Mouse (Mus musculus) left cerebral cortex, adult 18-20 months (tissue): ENCODE data around the gene Itpr1. TPM values are rescaled to one million over a fixed set of nuclear protein-coding genes. Genes with fewer than 3 reads are reported as not detected.

Source experiments
- DNase-seq, 2 experiments: peaks; one replicate each; pipeline ENCODE4 v3.0.0; 2021 to 2022; ENCODE audit warnings: low spot score in 2 of 2, mixed read lengths in 1 of 2
- total RNA-seq, 2 experiments: library from RNA; stranded (reverse); gene quantifications; 2 replicates each; pipeline ENCODE4 v1.2.3; 2021

The Itpr1 gene
- total RNA-seq, 2 experiments from 2014 or later, result 477 to 491 TPM

DNA sequence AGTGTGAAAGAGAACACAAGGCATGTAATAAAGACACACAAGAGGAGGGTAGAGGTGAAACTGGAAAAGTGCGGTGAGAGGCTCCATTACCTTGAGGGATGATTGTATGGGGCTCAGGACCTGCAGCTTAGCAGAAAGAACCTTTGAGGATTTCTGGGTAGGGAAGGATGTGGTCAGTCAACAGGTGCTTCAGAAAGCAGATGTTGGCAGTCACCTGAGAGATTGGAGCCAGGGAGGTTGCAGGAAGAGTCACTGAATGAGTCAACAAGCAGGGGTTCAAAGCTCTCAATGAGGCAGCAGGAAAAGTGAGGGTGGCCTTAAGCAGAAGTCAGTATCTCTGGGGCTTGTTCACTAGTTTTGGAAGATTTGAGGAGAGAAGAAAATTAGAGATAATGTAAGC is 101.1 kb downstream of the Itpr1 start:
- no peak for DNase-seq

DNA sequence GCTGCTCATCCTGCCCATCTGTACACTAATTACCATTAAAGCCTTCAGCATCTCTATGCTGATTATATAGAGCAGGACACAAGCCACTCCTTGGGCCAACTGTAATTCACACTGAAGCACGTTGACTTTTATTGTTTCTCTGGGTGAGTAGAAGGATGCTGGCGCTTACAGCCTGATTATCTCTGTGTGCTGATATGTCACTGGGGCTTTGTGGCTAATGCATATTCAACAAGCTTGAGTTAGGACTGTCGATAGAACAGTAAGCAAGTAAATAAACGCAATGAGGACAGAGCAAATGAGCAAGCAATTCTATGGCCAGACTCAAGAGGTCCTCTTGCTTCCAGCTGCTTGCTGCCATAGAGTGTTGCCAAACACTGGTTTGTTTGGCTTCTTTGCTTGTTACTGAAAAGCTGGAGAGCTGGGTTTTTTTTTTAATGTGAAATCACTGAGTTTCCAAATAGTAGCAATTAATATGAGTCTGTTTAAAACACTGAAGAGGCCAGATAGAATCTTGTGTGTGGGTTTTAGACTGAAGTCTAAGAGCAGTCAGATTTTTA is 103.5 kb downstream of the Itpr1 start:
- no peak for DNase-seq

DNA sequence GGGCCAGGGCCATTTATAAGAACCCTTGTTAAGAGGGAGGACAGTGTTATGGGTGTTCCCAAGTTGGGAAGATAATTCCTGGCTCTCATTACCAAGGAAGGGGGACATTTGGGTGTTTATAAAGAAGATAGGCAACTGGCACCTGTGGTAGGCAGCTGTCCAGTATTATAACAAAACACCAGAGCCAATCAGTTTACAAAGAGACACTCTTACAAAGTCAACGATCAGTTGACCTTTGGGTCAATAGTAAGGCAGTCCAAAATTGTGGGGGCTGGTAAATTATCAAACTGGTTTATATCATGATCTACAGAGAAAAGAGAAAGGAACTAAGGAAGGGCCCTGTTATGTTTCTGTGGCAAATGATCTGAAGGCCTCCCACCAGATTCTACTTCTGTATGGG is 104.1 kb downstream of the Itpr1 start:
- DNase-seq, result no peak

- peak; percentile 64 to 82 for DNase-seq
These were observed 108.8 kb downstream of the Itpr1 start for GRCm38 (mm10) chr6:108321653-108322052.

- no peak for DNase-seq
These were observed 111.6 kb downstream of the Itpr1 start for GRCm38 (mm10) chr6:108324464-108325025.

DNA sequence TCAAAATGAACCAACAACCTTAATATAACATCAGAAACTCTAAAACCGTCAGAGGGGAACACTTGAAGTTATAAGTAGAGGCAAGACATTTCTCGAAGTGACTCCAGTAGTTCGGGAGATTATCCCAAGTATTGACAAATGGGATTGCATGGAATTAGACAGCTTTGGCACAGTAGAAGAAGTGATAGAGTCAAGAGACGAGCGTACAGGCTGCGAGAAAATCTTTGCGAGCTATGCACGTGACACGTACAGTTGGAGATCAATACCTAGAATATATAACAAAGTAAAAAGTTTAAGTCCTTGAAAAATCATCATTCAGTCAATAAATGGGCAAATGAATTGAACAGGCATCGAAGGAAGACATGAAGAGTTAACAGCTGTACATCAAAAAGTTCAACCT is 112.5 kb downstream of the Itpr1 start:
- DNase-seq, result no peak

DNA sequence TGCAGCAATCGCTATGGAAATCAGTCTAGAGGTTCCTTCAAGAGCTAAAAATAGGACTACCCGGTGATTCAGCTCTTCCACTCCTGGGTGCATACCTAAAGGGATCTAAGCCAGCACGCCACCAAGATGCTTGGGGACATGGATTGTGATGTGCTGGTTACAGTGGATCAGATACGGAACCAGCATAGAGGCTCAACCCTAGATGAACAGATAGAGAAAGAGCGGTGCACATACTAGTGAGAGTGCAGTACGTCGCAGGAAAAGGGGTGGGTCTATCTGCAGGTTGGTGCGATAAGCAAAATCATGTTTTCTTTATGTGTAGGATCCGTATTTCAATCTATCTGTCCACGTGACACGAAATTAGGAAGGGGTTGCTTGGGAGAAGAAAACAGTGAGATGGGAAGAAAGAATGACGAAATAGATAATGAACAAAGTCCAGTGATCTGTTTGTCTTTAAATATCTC is 113.1 kb downstream of the Itpr1 start:
- no peak for DNase-seq

DNA sequence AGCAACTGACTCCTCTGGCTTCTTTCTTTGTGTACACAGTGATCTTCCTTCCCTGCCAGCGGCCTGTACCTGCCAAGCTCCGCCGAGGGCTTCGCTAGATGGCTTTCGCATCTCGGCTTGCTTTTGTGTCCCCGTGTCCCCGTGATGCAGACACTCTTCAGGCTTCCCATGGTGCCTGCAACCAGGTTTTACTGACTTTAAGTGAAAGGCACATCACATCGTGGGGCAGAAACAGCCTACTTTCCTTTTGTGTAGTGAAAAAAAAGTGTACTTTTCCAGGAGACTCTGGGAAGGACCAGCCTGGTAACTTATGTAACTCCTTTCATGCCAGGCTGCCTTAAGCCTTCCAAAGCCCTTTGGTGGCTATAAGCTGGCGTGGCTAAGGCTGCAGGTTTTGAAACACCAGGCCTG is 113.9 kb downstream of the Itpr1 start:
- peak; percentile 38 to 50 for DNase-seq

GRCm38 (mm10) chr6:108327561-108327960 is 114.7 kb downstream of the Itpr1 start:
- no peak for DNase-seq

DNA sequence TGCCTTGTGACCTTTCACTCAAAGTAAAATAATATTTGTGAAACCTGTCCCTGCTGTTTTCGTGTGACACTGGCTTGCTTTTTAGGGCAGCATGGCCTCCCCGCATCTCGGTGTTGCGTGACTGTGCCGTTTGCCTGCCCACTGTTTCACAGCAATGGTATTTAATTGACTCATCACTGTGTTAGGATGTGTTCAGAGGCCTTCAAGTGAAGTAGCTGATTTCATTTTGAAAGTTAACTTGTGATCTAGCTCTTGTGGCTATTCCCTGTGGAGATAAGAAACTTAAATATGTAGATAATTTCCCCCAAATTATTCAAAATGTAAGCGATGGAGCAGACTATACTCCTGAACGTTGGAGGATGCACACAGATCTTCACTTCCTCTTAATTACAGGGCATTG is 115.4 kb downstream of the Itpr1 start:
- no peak for DNase-seq

DNA sequence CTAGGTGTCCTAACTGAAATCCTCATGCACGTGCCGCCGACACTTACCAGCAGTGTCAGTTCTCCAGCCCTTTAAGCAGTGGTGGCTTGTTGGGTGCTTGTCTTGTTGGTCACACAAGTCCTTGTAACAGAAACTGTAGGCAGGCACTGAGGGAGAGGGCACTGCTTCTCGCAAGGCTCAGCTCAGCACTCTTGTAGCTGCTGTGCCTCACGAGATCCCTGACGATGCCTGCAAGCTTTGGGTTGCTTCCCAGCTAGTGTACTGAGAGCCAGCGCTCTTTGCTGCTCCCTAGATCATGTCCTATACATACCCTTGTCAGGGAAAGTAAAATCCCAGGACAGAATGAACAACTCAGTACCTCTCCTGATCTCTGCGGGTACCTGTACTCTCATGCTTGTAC is 117.6 kb downstream of the Itpr1 start:
- no peak for DNase-seq

- no peak for DNase-seq
These were observed 118.4 kb downstream of the Itpr1 start for GRCm38 (mm10) chr6:108331268-108331667.

GRCm38 (mm10) chr6:108334059-108334458 is 121.2 kb downstream of the Itpr1 start:
- no peak for DNase-seq

- no peak for DNase-seq
These were observed 122.4 kb downstream of the Itpr1 start for GRCm38 (mm10) chr6:108335202-108335823.

GRCm38 (mm10) chr6:108336506-108336905 is 123.6 kb downstream of the Itpr1 start:
- no peak for DNase-seq

DNA sequence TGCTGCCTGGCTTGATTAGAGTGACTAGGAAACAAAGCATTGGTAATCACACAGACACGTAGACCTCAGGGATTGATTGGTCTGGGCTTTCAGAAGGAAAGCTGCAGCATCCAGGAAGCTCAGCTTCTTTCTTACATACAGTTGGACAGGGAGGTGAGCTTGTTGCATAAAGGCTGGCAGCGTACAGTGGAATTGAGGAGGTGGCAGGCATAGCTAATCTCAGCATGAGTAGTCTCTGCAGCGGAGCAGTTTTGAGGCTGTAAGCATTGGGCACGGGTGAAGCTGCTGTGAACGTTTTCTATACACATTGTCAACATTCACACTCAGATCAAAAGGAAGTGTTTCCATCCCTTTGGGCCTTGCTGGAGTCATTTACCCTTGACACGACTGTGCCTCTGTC is 124.4 kb downstream of the Itpr1 start:
- peak; percentile 56 to 65 for DNase-seq

- no peak for DNase-seq
These were observed 125.5 kb downstream of the Itpr1 start for GRCm38 (mm10) chr6:108338362-108338761.

DNA sequence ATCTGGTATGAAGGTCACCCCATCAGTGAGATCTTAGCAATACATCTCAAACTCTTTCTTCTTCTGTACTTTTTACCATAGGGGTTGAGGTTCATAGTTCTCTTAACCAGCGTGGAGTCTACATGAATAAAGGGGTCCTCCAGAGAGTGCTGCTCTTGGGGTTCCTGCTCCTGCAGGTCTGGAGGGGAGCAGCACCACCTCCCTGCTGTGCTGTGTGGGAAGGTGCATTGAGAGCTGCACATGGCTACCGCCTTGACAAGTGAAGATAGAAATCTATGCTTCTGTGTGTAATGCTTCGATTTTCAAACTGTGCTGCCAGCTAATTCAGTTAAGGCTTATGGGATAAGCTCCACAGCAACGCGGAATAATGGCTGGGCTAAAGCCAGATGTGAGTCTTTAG is 130.1 kb downstream of the Itpr1 start:
- no peak for DNase-seq

DNA sequence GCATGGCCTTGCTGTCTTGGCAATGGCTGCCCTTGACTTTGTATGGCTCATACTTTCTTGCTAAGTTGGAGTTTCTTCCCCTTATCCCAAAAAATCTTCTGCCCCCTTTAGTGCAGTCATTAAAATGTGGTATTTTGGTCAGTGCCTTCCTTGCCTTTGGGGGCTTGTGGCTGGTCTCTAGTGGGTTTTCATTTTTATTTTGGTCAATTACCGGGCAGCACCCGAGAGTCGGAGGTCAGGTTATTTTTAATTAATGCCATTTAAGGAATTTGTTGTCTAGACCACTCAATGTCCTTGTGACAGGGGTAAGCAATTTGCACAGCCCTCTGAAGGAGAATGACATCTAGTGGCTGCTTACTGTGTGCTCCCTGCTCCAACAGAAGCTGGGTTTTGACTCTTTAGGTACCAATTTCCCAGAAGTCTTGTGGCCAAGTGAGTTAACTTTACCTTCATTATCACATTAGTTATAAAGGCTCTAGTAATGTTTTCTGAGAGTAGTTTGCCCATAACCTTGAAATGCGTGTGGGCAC is 130.9 kb downstream of the Itpr1 start:
- DNase-seq, result no peak

GRCm38 (mm10) chr6:108350801-108351200 is 137.9 kb downstream of the Itpr1 start:
- no peak for DNase-seq

GRCm38 (mm10) chr6:108351998-108352397 is 139.1 kb downstream of the Itpr1 start:
- no peak for DNase-seq

DNA sequence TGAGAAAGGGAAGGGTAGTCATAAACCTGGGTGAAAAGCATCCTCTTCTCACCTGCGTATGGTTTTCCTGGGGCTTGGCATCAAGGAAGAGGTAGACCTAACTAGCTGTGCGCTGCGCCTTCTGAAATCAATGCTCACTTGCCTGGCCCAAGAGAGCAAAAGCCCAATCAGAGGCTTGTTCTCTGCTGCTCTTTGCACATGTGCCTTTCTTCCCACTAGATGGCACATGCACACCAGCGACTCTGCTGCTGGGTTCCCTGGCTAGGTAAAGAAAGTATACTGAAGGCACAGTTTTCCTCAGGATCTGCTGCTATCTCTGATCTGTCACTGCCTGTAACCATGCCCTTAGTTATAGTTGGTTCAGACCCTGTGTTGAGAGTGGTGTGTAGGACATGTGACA is 154.5 kb downstream of the Itpr1 start:
- DNase-seq, result no peak

- no peak for DNase-seq
These were observed 156.1 kb downstream of the Itpr1 start for GRCm38 (mm10) chr6:108369031-108369430.
